Mouse (Mus musculus): ENCODE data around the gene Sorcs3. TPM values are rescaled to one million over a fixed set of nuclear protein-coding genes. Genes with fewer than 3 reads are reported as not detected.

Sorcs3 gene
- polyA plus RNA-seq, 1 experiment = not detected

DNA sequence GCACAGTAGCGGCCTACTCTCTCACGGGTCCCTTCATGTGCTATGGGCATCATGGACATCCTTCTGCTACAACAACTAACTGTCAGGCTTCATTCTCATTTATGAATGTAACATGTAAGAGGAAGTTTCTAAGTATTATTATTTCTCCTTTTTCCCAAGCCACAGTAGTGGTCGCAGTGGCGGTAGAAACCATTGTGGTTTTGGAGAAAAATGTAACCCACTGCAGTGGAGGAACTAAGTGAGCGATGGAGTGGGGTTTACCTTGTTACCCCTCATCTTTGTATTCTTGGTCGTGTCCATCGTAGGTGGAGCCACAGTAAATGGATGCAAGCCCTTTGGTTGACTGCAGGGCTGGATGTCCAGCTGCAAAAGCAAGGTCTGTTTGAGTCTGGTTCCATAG lies 318.0 kb downstream of the Sorcs3 start:
- TF ChIP-seq GATA1 (IDR thresholded peaks at IDR 0.05; ENCODE audit: low read length) = no peak

DNA sequence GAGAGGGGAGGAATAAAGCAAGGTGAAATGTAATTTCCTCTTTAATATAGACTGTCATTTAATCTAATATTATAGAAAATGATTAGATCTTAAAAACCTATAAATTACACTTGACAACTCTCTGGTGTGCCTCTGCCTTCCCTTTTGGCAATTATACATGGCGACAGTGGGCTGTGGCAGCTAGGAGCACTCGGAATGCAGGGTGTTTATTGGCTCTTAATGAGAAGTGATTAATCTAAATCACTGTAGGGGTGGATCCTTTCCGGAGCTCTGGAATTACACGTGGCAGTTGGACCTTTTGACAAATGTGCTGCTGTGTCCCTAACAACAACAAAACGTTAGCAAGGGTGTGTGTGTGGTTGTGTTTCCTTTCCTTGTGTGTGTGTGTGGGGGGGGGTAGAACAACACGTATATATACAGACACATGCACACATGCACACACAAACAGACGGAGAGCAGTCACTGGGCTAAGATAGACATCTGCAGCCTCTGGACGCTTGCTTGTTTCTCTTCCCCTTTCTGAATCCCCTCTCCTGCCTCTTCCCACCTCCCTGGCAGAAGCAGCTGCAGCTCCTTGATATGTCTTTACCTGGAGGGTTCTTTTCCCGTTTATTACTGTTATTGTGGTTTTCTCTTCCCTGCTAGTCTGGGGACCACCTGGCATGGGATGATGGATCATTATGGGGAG lies 318.8 kb downstream of the Sorcs3 start:
- no peak for TF ChIP-seq GATA1 (IDR thresholded peaks at IDR 0.05; ENCODE audit: low read length)

DNA sequence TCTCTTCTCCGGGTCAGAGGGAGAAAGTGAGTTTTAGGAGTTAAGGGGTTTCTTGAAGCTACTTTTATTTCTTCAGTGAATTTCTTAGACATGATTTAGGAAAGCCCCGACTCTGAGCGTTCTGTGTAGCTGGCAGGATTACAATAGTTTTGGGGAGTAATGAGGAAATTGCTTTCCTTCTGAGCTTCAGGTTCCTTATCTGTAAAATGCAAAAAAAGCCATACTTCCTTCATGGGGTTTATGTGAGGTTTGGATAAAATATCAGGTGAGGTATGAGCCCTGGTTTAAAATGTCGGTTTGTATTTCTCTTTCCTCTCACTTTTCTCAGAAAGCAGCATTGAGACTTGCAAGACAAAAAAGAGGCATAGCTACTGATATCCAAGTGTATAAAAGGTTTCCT lies 327.8 kb downstream of the Sorcs3 start:
- no peak for TF ChIP-seq GATA1 (IDR thresholded peaks at IDR 0.05; ENCODE audit: low read length)

DNA sequence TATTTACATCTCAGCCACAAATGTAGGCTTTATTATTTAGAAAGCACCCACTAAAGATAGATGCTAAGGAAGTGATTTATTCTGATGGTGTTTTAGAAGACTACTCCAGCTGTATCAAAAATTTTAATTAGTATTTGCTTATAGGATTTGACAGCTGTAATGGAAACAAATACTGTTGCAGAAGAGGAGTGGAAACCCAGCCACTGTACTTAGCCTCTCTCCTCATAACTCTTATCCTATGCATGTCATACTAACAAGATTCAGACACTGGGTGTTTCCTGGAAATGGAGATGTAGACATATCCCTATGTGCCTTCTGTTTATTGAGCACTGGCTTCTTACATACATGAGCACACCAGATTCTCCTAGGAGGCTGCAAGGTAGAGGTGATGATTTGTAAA lies 338.5 kb downstream of the Sorcs3 start:
- no peak for TF ChIP-seq GATA1 (IDR thresholded peaks at IDR 0.05; ENCODE audit: low read length)

DNA sequence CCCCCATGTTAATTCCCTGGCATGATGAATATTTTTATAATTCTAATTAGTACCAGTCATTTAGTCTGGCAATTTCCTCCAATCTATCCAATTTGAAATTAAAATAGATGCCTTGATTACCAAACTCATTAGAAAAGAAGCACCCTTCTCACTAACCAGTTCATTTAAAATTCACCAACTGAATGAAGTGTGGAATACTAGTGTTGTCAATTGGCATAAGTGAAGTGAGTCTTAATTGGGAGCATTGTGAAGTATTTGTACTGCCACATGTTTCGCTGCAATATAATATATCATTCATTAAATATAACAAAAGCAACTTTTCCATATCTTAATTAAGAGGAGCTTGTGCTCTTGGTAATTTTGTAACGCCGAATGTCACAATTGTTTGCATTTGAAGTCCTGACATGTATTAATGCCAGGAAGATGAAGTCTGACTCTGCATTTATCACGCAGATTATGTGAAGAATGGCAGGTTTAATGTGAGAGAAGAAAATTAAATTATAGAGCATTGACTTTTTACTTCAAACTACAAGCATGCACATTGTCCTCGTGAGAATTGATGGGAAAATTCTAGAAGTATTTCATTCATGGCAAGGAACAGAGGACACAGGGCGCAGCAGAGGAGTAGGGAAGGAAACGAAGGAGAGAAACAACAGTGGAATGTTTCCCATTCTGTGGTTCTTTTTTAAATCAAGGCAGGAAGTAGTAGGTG lies 339.8 kb downstream of the Sorcs3 start:
- no peak for TF ChIP-seq GATA1 (IDR thresholded peaks at IDR 0.05; ENCODE audit: low read length)

DNA sequence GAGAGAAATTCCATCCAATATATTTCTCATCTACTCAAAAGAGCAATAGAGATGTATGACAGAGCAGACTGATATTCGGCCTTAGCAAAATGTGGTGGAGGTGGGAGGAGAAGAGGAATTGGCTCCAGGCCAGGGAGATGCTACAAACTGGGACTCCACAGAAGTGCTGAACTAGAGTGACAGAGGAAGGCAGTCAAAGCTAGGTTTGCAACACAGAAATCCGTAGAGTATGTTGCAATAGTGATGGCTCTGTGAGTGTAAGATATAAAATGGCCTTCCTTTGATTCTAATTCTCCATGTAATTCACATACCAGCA lies 340.3 kb downstream of the Sorcs3 start:
- no peak for TF ChIP-seq GATA1 (IDR thresholded peaks at IDR 0.05; ENCODE audit: low read length)

DNA sequence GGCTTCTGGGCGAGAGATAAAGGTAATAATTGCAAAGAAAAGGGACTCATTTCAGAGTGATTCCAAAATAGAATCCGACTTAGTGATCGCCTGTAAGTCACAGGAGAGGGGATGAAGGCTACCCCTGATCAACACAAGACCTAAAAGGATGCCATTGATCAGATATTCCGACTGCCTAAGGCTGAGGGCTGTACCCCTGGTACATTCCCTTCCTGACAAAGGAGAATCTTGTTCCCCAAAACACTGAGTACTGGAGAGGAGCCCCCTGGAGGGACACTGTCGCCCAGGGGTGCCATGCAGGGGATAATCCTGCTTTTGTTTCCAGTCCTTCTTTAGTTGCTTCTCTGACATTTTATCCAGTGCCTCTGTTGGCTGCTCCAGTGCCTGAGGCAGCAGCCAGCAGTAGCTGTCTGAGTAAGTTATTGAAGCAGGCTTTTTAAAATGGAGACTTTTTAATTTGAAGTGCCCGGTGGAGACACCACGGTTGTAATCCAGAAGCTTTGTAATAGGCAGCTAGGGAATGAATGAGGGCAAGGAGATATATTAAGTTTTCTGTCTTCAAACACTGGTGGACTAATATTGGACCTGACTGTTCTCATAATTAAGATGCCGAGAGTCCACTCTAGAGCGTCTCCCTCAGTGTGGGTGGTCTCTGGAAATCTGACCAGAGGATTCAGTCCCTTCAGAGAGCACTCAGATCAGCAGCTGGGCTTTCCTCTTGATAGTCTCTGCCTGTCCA lies 342.5 kb downstream of the Sorcs3 start:
- TF ChIP-seq GATA1 (IDR thresholded peaks at IDR 0.05; ENCODE audit: low read length) = no peak

DNA sequence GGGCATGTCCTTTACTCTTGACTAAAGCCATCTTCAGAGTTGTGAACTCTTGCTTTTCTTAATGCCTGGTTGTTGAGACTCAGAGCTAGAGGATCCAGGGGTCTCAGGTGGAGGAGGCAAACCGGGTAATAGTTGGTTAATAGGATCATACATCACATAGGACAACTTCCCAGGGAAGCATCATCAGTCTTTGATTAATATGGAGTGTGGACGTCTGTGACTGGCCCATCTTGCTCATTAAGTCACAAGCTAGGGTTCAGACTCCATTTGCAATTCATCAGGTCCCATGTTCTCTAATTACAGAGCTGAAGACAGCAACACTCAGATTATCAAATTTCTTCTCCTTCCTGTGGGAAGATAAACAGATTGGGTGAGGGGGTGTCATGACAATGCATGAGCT lies 353.6 kb downstream of the Sorcs3 start:
- no peak for TF ChIP-seq GATA1 (IDR thresholded peaks at IDR 0.05; ENCODE audit: low read length)

DNA sequence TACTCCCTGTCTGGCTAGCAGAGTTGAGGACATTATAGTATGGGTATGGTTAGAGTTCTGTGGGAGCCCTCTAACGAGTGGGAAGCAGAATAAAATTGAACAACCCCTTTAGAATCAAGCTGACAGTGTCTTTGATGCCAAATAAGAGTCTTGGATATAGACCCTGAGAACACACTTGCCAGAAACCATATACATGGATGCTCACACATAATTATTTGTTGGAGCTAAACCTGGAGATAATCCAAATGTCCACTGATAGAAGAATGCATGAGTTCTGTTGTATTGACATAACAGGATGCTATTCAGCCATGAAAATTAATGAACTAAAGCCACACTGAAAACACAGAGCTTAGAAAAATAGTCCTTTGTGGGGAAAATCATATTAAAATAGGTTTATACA lies 369.9 kb downstream of the Sorcs3 start:
- no peak for TF ChIP-seq GATA1 (IDR thresholded peaks at IDR 0.05; ENCODE audit: low read length)

DNA sequence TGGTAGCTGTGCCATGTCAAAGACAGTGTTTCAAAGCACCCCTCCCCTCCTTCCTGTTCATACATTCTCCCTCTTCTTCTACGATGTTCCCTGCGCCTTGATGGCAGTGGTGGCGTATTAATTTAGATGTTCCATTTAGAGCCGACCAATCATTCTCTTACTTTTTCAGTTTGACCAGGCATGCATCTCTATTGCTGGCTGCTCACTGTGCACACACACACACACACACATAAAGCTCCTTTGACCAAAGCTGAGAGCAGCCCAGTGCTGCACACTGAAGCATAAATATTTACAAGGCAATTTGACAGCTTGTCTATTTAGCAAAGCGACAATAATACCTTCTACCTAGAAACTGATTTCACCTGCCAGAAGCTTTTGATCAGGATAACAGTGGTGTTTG lies 371.3 kb downstream of the Sorcs3 start:
- TF ChIP-seq GATA1 (IDR thresholded peaks at IDR 0.05; ENCODE audit: low read length) = no peak

DNA sequence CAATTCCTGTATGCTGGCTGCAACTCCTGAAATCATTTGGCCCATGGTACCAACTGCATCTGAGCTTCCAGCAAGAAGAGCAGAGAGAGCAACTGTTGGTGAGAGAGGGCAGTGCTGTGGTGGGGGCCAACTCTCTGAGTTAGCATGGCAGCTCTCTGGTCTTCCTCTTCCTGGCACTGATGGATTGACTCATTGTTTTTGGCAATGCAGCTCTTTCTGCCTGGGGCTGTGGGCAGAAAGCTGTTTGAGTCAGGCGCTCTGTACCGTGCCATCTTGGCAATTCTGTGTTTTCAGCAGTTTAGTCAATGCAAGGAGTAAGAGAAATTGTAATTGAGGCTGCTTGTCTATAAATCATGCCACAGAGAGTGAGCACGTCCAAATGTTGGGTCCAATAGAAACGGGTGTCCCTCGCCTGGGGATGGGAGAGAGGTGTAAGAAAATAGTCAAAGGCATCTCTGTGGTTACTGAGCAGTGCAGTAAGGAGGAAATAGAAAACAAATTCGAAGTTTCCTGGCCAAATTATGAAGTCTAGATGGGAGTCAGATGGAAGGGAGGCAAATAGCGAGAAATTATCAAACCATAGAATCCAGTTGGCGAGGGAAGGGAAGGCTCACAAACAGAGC lies 379.2 kb downstream of the Sorcs3 start:
- TF ChIP-seq GATA1 (IDR thresholded peaks at IDR 0.05; ENCODE audit: low read length) = no peak

DNA sequence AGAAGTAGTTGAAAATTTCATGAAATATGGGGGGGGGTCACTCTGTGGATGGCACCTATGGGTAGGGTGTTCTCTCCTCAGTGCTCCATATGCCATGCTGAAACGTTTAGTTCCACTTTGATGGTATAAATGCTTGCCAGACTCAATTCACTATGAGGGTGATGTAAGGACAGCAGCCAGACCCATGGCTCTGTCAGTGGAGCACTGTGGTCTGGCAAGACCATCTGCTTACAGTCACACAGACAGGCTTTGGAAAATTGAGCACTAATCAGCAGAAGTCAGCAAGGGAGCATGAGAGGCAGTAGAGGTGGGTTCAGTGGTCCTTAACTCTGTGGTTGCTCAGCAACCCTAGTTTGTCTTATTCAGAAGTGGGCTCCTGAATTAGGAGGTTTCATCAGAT lies 411.1 kb downstream of the Sorcs3 start:
- TF ChIP-seq GATA1 (IDR thresholded peaks at IDR 0.05; ENCODE audit: low read length) = no peak

DNA sequence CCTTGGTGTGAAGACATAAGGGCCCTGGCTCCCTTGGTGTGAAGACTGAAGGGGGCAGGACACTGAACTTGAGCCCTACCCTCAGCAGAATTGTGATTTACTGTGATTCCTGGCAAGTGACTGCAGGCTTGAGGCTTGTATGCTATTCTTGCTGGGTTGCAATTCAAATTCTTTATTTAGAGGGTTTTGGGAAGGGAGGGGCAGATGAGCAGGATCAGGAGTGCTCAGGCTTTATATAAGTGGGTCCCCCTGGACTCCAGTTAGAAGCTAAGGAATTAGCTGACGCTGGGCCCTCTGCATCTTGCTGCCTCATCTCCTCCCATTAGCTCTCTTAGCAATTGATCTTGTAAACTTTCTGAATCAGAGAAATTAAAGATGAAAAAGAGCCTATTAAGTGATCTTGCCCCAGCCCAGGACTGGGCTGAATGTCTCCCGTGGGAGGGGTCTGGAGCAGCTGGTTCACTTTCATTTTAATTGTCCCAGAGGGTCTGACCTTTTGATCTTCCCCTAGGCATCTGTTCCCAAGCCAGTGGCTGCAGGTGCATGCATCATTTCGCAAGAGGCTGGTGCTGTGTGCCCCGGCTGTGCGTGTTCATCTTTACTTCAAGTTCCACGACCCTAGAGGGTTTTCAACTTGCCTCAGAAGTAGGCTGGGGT lies 425.0 kb downstream of the Sorcs3 start:
- no peak for TF ChIP-seq GATA1 (IDR thresholded peaks at IDR 0.05; ENCODE audit: low read length)

DNA sequence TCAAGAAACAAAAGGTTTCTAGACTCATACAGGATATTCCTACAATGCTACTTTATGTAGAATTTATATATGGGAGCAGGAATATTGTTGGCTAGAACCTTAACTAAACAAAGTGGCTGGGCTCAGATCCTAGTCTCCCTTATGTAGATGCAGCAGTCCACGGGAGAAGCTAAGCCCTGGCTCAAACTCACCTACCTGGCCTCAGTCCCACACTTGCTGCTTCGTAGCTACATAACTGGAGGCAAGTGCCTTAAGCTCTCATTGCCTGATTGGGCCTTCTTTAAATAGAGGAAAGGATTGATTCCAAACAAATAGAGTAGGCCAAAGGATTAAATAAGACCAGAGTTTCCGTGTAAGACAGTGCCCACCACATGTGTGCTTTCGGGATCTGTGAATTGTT lies 436.7 kb downstream of the Sorcs3 start:
- no peak for TF ChIP-seq GATA1 (IDR thresholded peaks at IDR 0.05; ENCODE audit: low read length)

DNA sequence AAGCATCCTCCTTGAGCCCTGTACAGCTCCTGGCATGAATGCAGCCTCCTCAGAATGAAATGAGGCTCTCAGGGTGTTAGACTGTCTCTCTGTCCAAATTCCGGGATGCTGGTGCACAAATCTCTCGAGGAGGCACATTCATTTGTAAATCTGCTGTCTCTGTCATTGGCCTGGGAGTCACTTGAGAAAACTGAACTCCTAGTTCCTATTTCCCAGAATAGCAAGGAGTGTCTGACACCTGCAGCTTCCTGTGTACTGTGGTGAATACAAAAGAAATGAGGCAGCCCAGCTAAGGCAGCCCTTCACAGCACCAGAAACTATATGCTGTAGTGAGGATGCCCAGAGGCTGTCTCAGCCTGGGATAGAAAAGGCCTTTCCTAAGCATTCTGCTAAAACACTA lies 444.1 kb downstream of the Sorcs3 start:
- TF ChIP-seq GATA1 (IDR thresholded peaks at IDR 0.05; ENCODE audit: low read length) = no peak

DNA sequence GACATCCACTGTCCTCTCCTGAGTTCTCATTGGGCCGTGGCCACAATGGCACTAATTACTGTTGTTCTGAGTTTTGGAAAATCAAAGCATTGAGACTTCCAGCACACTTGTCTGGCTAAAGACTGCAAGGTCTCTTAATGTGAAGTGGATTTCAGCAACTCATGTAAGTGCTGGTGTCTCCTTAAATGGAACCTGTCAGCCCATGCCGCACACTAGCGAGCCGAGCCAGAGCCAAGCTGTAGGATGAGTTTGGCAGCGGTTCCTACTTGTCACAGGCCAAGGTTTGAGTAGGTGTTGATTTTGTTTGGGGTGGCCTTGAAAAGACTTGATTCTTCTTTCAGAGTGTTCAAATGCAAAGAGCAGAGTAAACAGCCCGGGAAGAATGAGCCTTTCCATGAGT lies 445.8 kb downstream of the Sorcs3 start:
- no peak for TF ChIP-seq GATA1 (IDR thresholded peaks at IDR 0.05; ENCODE audit: low read length)

Data from G1E-ER4 (cell line).